Mouse (Mus musculus): Measurements from ENCODE around the gene Gpr152. TPM values are rescaled to one million over a fixed set of nuclear protein-coding genes. Genes with fewer than 3 reads are reported as not detected.
A peak's percentile ranks its signal among the peaks of the same experiment; 100 is the strongest.

Gene Gpr152
- polyA plus RNA-seq, 1 experiment from 2014 or later, result not detected

DNA sequence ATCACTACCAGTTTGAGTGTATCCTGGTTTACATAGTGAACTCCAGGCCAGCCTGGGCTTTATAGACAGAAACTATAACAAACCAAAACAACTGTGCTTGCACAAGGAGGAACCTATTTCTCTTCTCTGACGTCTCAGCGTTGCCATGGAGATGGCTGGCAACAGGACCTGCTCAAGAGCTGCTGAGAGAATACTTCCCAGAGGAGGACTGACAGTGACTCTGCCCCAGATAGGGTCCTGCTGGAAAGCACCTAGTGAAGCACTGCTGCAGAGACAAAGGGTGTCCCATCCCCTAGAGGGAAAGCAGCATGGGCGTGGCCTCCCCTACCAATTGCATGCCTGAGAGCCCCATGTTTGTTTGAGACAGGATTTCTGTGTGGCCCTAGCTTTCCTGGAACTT, 42.3 kb downstream of the Gpr152 start:
- Histone ChIP-seq H3K4me1 (replicated peaks; ENCODE audit: control insufficient read depth, insufficient read depth, low read length) (no peaks in the 10 kb centered on the region), H3K36me3 (ENCODE audit: control insufficient read depth, insufficient read depth) (no peaks in the 10 kb centered on the region), H3K4me2 (replicated peaks; ENCODE audit: low read depth) (no peak overlapping the region), H3K27me3 (replicated peaks; ENCODE audit: control insufficient read depth, insufficient read depth, low read length) (no peaks in the 10 kb centered on the region), H3K27ac (ENCODE audit: low read depth, low read length) (no peak overlapping the region), H3K9ac (ENCODE audit: low read depth, low read length) (no peak overlapping the region), H3K9me3 (ENCODE audit: control insufficient read depth) (no peaks in the 10 kb centered on the region), H3K4me3 (ENCODE audit: low read depth, low read length) (no peak overlapping the region)
- no peak for TF ChIP-seq CTCF (IDR thresholded peaks at IDR 0.05; ENCODE audit: low read depth)
- 35% methylated on average over 3 of the region's 3 CpGs for WGBS
- peak; percentile 22; the same call in 1 of the 2 replicates for ATAC-seq

DNA sequence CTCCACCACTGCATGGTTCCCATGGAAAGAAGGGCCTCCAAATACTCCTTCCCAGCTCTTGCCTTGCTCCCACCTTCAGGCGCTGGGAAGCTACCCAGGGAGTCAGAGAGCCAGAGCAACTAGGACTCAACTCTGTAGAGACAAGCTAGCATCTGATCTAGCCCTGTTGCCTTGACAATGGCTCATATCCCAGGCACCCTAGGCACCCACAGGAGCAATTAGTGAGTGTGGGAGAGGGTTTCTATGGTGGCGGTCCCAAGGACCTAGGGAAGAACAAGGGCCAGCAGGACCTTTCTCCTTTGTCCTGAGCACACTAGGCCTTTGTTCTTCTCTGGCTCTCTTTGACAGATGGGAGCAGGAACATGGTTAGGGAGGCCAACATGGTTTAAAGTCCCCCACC, 44.1 kb downstream of the Gpr152 start:
- H3K9me3 ChIP-seq (ENCODE audit: control insufficient read depth), result no peaks in the 10 kb centered on the region
- no peak overlapping the region for H3K9ac ChIP-seq (ENCODE audit: low read depth, low read length)
- WGBS, result 87% methylated on average over 2 of the region's 2 CpGs
- no peak overlapping the region for H3K4me2 ChIP-seq (replicated peaks; ENCODE audit: low read depth)
- H3K4me3 ChIP-seq (ENCODE audit: low read depth, low read length), result no peak overlapping the region
- ATAC-seq, result no peak
- H3K27ac ChIP-seq (ENCODE audit: low read depth, low read length), result no peak overlapping the region
- H3K4me1 ChIP-seq (replicated peaks; ENCODE audit: control insufficient read depth, insufficient read depth, low read length), result no peaks in the 10 kb centered on the region
- TF ChIP-seq CTCF (IDR thresholded peaks at IDR 0.05; ENCODE audit: low read depth), result no peak
- H3K36me3 ChIP-seq (ENCODE audit: control insufficient read depth, insufficient read depth), result no peaks in the 10 kb centered on the region
- H3K27me3 ChIP-seq (replicated peaks; ENCODE audit: control insufficient read depth, insufficient read depth, low read length), result no peaks in the 10 kb centered on the region

DNA sequence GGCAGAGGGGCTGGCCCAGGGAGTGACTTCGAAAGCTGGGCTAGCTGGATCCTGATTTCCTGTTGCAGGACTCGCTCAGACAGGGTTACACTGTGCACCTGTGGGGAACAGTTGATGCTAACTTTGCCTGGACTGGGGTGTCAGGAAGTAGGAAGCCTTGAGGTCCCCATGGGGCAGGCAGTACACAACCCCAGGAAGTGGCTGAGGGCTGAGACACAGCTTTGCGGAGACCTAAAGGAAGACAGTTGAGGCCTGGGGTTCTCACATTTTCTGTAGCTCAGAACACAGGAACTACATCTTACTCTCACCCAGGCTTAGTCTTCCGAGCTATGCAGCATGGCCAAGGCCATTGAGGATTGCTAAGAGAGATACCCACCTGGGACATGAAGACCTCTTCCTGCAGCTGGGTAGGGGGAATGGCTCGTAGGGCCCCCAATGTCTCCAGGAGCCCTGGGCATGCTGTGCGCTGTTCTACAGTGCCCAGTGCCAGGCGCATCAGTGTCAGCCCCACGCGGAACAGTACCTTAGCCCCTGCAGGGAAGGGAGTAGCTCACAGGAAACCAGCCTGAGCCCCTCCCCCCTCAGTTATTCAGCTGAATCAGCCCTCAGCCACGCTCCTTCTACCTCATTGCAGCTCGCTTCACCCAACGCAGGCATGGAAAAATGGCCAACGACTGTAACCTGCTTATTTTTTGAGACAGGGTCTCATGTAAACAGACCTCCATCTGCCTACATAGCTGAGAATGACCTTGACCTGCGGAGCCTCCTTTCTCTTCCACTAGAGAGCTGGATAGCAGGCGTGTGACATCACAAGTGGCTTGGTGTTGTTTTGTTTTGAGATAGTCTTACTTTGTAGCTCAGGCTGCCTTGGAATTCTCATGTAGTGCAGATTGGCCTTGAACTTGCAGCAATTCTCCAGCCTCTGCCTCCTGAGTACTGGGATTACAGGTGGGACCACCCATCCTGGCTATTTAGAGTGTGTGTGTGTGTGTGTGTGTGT, 45.7 kb downstream of the Gpr152 start:
- H3K9me3 ChIP-seq (ENCODE audit: control insufficient read depth), result no peaks in the 10 kb centered on the region
- 54% methylated on average over 15 of the region's 15 CpGs for WGBS
- no peak for ATAC-seq
- peak overlapping the region; percentile 8; the same call in 1 of the 2 replicates for H3K27ac ChIP-seq (ENCODE audit: low read depth, low read length)
- H3K27me3 ChIP-seq (replicated peaks; ENCODE audit: control insufficient read depth, insufficient read depth, low read length), result no peaks in the 10 kb centered on the region
- H3K4me3 ChIP-seq (ENCODE audit: low read depth, low read length), result no peak overlapping the region
- H3K36me3 ChIP-seq (ENCODE audit: control insufficient read depth, insufficient read depth), result no peaks in the 10 kb centered on the region
- H3K4me2 ChIP-seq (replicated peaks; ENCODE audit: low read depth), result no peak overlapping the region
- TF ChIP-seq CTCF (IDR thresholded peaks at IDR 0.05; ENCODE audit: low read depth), result no peak
- H3K4me1 ChIP-seq (replicated peaks; ENCODE audit: control insufficient read depth, insufficient read depth, low read length), result no peaks in the 10 kb centered on the region
- no peak overlapping the region for H3K9ac ChIP-seq (ENCODE audit: low read depth, low read length)

DNA sequence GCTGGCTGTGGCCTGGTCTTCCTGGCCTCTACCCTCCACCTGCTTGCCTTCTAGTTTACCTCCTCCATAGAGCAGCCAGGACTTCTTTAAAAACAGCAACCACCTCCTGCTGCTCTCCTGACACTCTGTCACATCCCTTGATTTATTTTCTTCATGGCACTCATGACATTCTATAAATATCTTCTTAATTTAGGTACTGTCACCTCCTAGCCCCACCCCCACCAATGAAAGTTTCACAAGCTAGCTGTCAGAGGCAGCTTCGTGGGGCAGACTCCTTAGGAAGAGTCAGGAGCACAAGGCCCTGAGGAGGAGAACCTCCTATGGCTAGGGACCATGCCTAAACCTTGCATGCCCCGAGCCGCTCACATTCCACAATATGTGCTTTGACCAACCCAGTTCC, 47.7 kb downstream of the Gpr152 start:
- no peak for TF ChIP-seq CTCF (IDR thresholded peaks at IDR 0.05; ENCODE audit: low read depth)
- no peaks in the 10 kb centered on the region for H3K27me3 ChIP-seq (replicated peaks; ENCODE audit: control insufficient read depth, insufficient read depth, low read length)

DNA sequence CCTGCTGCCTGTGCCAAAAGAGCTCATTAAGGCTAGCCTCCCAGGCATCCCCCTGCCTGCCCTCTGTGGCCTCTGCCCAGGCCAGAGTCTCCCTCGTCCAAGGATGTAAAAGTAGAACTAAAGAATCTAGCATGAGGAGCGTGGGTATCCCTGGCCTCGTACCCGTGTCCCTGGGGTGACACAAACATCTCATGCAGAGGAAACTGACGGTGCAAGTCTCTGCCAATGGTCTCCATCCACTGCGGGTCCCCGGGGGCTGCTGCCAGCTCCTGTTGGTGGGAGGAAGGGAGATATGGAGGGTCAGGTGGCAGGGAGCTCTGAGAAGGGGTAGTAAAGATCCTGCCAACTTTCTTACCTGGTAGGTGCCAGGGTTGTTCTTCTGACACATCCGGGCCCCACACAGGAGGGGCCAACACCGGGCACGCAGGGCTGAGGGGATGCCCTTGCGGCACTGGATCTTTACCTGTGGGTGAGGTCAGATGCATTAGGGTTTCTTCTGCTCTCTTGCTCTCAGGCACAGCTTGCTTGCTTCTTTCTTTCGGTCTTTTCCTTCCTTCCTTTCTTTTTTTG, 49.5 kb downstream of the Gpr152 start:
- no peak for ATAC-seq
- WGBS, result 87% methylated on average over 12 of the region's 12 CpGs
- H3K9me3 ChIP-seq (ENCODE audit: control insufficient read depth), result no peaks in the 10 kb centered on the region

More for the DNA sequence above, 47.7 kb downstream of the Gpr152 start:
- no peaks in the 10 kb centered on the region for H3K36me3 ChIP-seq (ENCODE audit: control insufficient read depth, insufficient read depth)
- H3K4me2 ChIP-seq (replicated peaks; ENCODE audit: low read depth), result no peak overlapping the region
- H3K9ac ChIP-seq (ENCODE audit: low read depth, low read length), result no peak overlapping the region
- ATAC-seq, result no peak
- no peaks in the 10 kb centered on the region for H3K9me3 ChIP-seq (ENCODE audit: control insufficient read depth)
- H3K27ac ChIP-seq (ENCODE audit: low read depth, low read length), result no peak overlapping the region
- peaks cover 3% of the 10 kb centered on the region; the same call in 1 of the 2 replicates for H3K4me1 ChIP-seq (replicated peaks; ENCODE audit: control insufficient read depth, insufficient read depth, low read length)
- WGBS, result 86% methylated on average over 3 of the region's 3 CpGs
- no peak overlapping the region for H3K4me3 ChIP-seq (ENCODE audit: low read depth, low read length)

DNA sequence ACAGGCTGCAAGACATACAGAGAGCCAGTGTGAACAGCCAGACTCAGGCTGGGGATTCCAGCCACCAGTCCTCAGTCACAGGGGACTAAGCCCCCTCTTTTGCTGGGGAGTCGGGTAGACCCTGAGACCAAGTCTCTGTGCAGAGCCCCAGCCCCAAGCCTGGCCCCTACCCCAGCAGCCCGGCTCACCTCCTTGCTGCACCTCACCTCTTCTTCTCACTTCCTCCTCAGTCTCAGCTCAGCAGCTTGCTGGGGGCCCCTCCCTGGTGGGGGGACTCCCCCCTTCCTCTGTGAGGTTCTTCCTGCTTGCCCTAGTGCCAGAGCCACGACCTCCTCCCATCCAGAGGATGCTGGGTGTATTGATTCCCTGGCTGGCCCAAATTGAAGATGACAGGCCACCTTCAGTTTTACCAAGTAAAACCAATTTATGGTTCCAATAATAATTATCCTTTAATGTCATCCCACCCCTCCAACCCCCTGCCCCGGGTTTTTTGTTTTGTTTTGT, 51.3 kb downstream of the Gpr152 start, which contains the start of gene Tbc1d10c:
Gene Tbc1d10c (minus strand): TSS at position 454 of the 504 bp plus-strand sequence.
- H3K4me3 ChIP-seq (ENCODE audit: low read depth, low read length), result peak within 1 kb of the TSS; percentile 93

More for the DNA sequence above, 49.5 kb downstream of the Gpr152 start:
- no peak for TF ChIP-seq CTCF (IDR thresholded peaks at IDR 0.05; ENCODE audit: low read depth)
- no peak overlapping the region for H3K9ac ChIP-seq (ENCODE audit: low read depth, low read length)
- H3K36me3 ChIP-seq (ENCODE audit: control insufficient read depth, insufficient read depth), result peaks cover 4% of the 10 kb centered on the region; the same call in 1 of the 2 replicates
- H3K27ac ChIP-seq (ENCODE audit: low read depth, low read length), result no peak overlapping the region
- no peak overlapping the region for H3K4me3 ChIP-seq (ENCODE audit: low read depth, low read length)
- no peaks in the 10 kb centered on the region for H3K27me3 ChIP-seq (replicated peaks; ENCODE audit: control insufficient read depth, insufficient read depth, low read length)
- H3K4me2 ChIP-seq (replicated peaks; ENCODE audit: low read depth), result no peak overlapping the region
- H3K4me1 ChIP-seq (replicated peaks; ENCODE audit: control insufficient read depth, insufficient read depth, low read length), result peaks cover 9% of the 10 kb centered on the region

More for the DNA sequence above, 51.3 kb downstream of the Gpr152 start, which contains the start of gene Tbc1d10c:
- 41% methylated on average over 4 of the region's 4 CpGs for WGBS
- no peak for ATAC-seq
- Histone ChIP-seq H3K9ac (ENCODE audit: low read depth, low read length) (peak within 1 kb of the TSS; percentile 92), H3K4me2 (replicated peaks; ENCODE audit: low read depth) (peak within 1 kb of the TSS; percentile 75), H3K9me3 (ENCODE audit: control insufficient read depth) (no peaks in the 10 kb centered on the region), H3K36me3 (ENCODE audit: control insufficient read depth, insufficient read depth) (peaks cover 22% of the 10 kb centered on the region), H3K27me3 (replicated peaks; ENCODE audit: control insufficient read depth, insufficient read depth, low read length) (no peaks in the 10 kb centered on the region), H3K27ac (ENCODE audit: low read depth, low read length) (peak within 1 kb of the TSS; percentile 94), H3K4me1 (replicated peaks; ENCODE audit: control insufficient read depth, insufficient read depth, low read length) (peaks cover 9% of the 10 kb centered on the region)
- TF ChIP-seq CTCF (IDR thresholded peaks at IDR 0.05; ENCODE audit: low read depth), result no peak

All from intestine, postnatal 0 days (tissue).